Mouse (Mus musculus) C2C12 (cell line): ENCODE measurements around the gene Tmem191c.

Experiments
- CEBPB ChIP-seq: IDR thresholded peaks from one replicate; pipeline ENCODE4 v1.6.1; 2011; ENCODE audit warnings: low read depth, mild to moderate bottlenecking, control low read depth, moderate library complexity
- CTCF ChIP-seq: IDR thresholded peaks from one replicate; pipeline ENCODE4 v1.5.1; 2011; ENCODE audit not compliant: control insufficient read depth, insufficient read depth, insufficient read length
- FOSL1 ChIP-seq: IDR thresholded peaks from one replicate; pipeline ENCODE4 v1.8.0; 2011; ENCODE audit warnings: mild to moderate bottlenecking, low read length; ENCODE audit not compliant: poor library complexity, insufficient read depth, severe bottlenecking
- MAX ChIP-seq: IDR thresholded peaks from one replicate; pipeline ENCODE4 v1.6.1; 2011; ENCODE audit warnings: mild to moderate bottlenecking, control low read depth
- MYOD1 ChIP-seq: IDR thresholded peaks from one replicate; pipeline ENCODE4 v1.6.1; 2011; ENCODE audit warnings: low read depth; ENCODE audit not compliant: control insufficient read depth, insufficient read length
- MYOG ChIP-seq: IDR thresholded peaks from one replicate; pipeline ENCODE4 v1.6.1; 2011; ENCODE audit not compliant: control insufficient read depth, insufficient read length; ENCODE audit errors: extremely low read depth
- USF1 ChIP-seq: IDR thresholded peaks from one replicate; pipeline ENCODE4 v1.6.1; 2011; ENCODE audit warnings: low read depth, mild to moderate bottlenecking, control low read depth, moderate library complexity

DNA sequence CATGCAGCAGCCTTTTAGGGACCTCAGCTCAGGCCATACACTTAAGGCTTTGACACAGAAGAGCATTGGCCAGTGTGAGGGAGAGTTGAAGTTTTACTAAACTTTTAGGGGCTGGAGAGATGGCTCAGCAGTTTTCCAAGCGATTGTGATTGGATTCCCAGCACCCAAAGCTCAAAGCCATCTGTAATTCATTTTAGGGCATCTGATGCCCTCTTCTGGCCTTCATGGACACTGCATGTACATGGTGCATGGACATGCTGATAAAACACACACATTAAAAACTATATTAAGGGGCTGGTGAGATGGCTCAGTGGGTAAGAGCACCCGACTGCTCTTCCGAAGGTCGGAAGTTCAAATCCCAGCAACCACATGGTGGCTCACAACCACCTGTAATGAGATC lies 4.8 kb upstream of the Tmem191c start:
- TF ChIP-seq CTCF (no peak), MYOG (no peak), CEBPB (no peak), MAX (no peak), USF1 (no peak), MYOD1 (no peak), FOSL1 (no peak)
